Mouse (Mus musculus): ENCODE results near the gene Scarb1. TPM values are rescaled to one million over a fixed set of nuclear protein-coding genes. Genes with fewer than 3 reads are reported as not detected.

Gene Scarb1
- total and polyA plus RNA-seq, 2 experiments from 2014 or later: 57.7 to 74.0 TPM

GRCm38 (mm10) chr5:125235398-125235797 lies 105.5 kb downstream of the Scarb1 start:
- no peak overlapping the region for H3K4me3 ChIP-seq (ENCODE audit: low read depth, low read length)
- H3K27ac ChIP-seq (ENCODE audit: low read depth, low read length): no peak overlapping the region
- whole genome bisulfite sequencing: 94% methylated on average over 3 of the region's 3 CpGs
- no peaks in the 10 kb centered on the region for H3K27me3 ChIP-seq (ENCODE audit: insufficient read depth, low read length)
- H3K9me3 ChIP-seq (ENCODE audit: low read length): no peaks in the 10 kb centered on the region
- no peak overlapping the region for H3K9ac ChIP-seq (replicated peaks; ENCODE audit: low read length, poor library complexity, severe bottlenecking)
- ATAC-seq (ENCODE audit: low FRiP score): no peak
- no peak for DNase-seq (ENCODE audit: low spot score)
- no peaks in the 10 kb centered on the region; the same call in 1 of the 2 replicates for H3K4me1 ChIP-seq (ENCODE audit: insufficient read depth, low read length)
- TF ChIP-seq CTCF (IDR thresholded peaks at IDR 0.05): peak; percentile 39
- H3K4me2 ChIP-seq (ENCODE audit: low read depth, low read length, poor library complexity, severe bottlenecking): no peak overlapping the region
- H3K36me3 ChIP-seq (ENCODE audit: insufficient read depth, low read length): no peaks in the 10 kb centered on the region

GRCm38 (mm10) chr5:125234399-125234798 lies 106.5 kb downstream of the Scarb1 start:
- DNase-seq (ENCODE audit: low spot score) (no peak), ATAC-seq (ENCODE audit: low FRiP score) (no peak)
- Histone ChIP-seq H3K4me1 (ENCODE audit: insufficient read depth, low read length) (no peaks in the 10 kb centered on the region), H3K36me3 (ENCODE audit: insufficient read depth, low read length) (no peaks in the 10 kb centered on the region), H3K4me3 (ENCODE audit: low read depth, low read length) (no peak overlapping the region), H3K9ac (replicated peaks; ENCODE audit: low read length, poor library complexity, severe bottlenecking) (no peak overlapping the region), H3K9me3 (ENCODE audit: low read length) (no peaks in the 10 kb centered on the region), H3K4me2 (ENCODE audit: low read depth, low read length, poor library complexity, severe bottlenecking) (no peak overlapping the region), H3K27ac (ENCODE audit: low read depth, low read length) (no peak overlapping the region), H3K27me3 (ENCODE audit: insufficient read depth, low read length) (no peaks in the 10 kb centered on the region)
- TF ChIP-seq CTCF (IDR thresholded peaks at IDR 0.05): no peak
- 74% methylated on average over 8 of the region's 8 CpGs for WGBS

GRCm38 (mm10) chr5:125233478-125233877 lies 107.4 kb downstream of the Scarb1 start:
- H3K9ac ChIP-seq (replicated peaks; ENCODE audit: low read length, poor library complexity, severe bottlenecking): no peak overlapping the region

GRCm38 (mm10) chr5:125232443-125232979 lies 108.4 kb downstream of the Scarb1 start:
- Histone ChIP-seq H3K4me1 (ENCODE audit: insufficient read depth, low read length) (no peaks in the 10 kb centered on the region), H3K9ac (replicated peaks; ENCODE audit: low read length, poor library complexity, severe bottlenecking) (no peak overlapping the region), H3K4me2 (ENCODE audit: low read depth, low read length, poor library complexity, severe bottlenecking) (no peak overlapping the region), H3K36me3 (ENCODE audit: insufficient read depth, low read length) (no peaks in the 10 kb centered on the region), H3K9me3 (ENCODE audit: low read length) (no peaks in the 10 kb centered on the region), H3K27ac (ENCODE audit: low read depth, low read length) (no peak overlapping the region), H3K4me3 (ENCODE audit: low read depth, low read length) (no peak overlapping the region), H3K27me3 (ENCODE audit: insufficient read depth, low read length) (no peaks in the 10 kb centered on the region)
- TF ChIP-seq CTCF (IDR thresholded peaks at IDR 0.05): no peak
- 93% methylated on average over 7 of the region's 7 CpGs for WGBS
- DNase-seq (ENCODE audit: low spot score): no peak
- no peak for ATAC-seq (ENCODE audit: low FRiP score)

More at GRCm38 (mm10) chr5:125233478-125233877, 107.4 kb downstream of the Scarb1 start:
- Histone ChIP-seq H3K27ac (ENCODE audit: low read depth, low read length) (no peak overlapping the region), H3K4me2 (ENCODE audit: low read depth, low read length, poor library complexity, severe bottlenecking) (no peak overlapping the region), H3K4me3 (ENCODE audit: low read depth, low read length) (no peak overlapping the region), H3K27me3 (ENCODE audit: insufficient read depth, low read length) (no peaks in the 10 kb centered on the region), H3K4me1 (ENCODE audit: insufficient read depth, low read length) (no peaks in the 10 kb centered on the region), H3K36me3 (ENCODE audit: insufficient read depth, low read length) (no peaks in the 10 kb centered on the region), H3K9me3 (ENCODE audit: low read length) (no peaks in the 10 kb centered on the region)
- TF ChIP-seq CTCF (IDR thresholded peaks at IDR 0.05): no peak
- WGBS: 100% methylated on average over 1 of the region's 1 CpGs
- no peak for DNase-seq (ENCODE audit: low spot score)
- no peak for ATAC-seq (ENCODE audit: low FRiP score)

GRCm38 (mm10) chr5:125230463-125230862 lies 110.4 kb downstream of the Scarb1 start:
- DNase-seq (ENCODE audit: low spot score) (no peak), ATAC-seq (ENCODE audit: low FRiP score) (no peak)
- WGBS: 83% methylated on average over 5 of the region's 5 CpGs
- no peak overlapping the region for H3K27ac ChIP-seq (ENCODE audit: low read depth, low read length)
- H3K9me3 ChIP-seq (ENCODE audit: low read length): no peaks in the 10 kb centered on the region
- no peak for TF ChIP-seq CTCF (IDR thresholded peaks at IDR 0.05)
- H3K4me3 ChIP-seq (ENCODE audit: low read depth, low read length): no peak overlapping the region
- no peak overlapping the region for H3K9ac ChIP-seq (replicated peaks; ENCODE audit: low read length, poor library complexity, severe bottlenecking)
- no peaks in the 10 kb centered on the region for H3K36me3 ChIP-seq (ENCODE audit: insufficient read depth, low read length)
- H3K4me2 ChIP-seq (ENCODE audit: low read depth, low read length, poor library complexity, severe bottlenecking): no peak overlapping the region
- H3K27me3 ChIP-seq (ENCODE audit: insufficient read depth, low read length): no peaks in the 10 kb centered on the region
- H3K4me1 ChIP-seq (ENCODE audit: insufficient read depth, low read length): no peaks in the 10 kb centered on the region; the same call in 1 of the 2 replicates

GRCm38 (mm10) chr5:125229097-125229496 lies 111.8 kb downstream of the Scarb1 start:
- DNase-seq (ENCODE audit: low spot score) (no peak), ATAC-seq (ENCODE audit: low FRiP score) (no peak)
- WGBS: 87% methylated on average over 2 of the region's 2 CpGs
- no peak overlapping the region for H3K4me3 ChIP-seq (ENCODE audit: low read depth, low read length)
- H3K4me2 ChIP-seq (ENCODE audit: low read depth, low read length, poor library complexity, severe bottlenecking): no peak overlapping the region
- peaks cover 2% of the 10 kb centered on the region; the same call in 1 of the 2 replicates for H3K4me1 ChIP-seq (ENCODE audit: insufficient read depth, low read length)
- no peak overlapping the region for H3K27ac ChIP-seq (ENCODE audit: low read depth, low read length)
- no peak overlapping the region for H3K9ac ChIP-seq (replicated peaks; ENCODE audit: low read length, poor library complexity, severe bottlenecking)
- H3K27me3 ChIP-seq (ENCODE audit: insufficient read depth, low read length): no peaks in the 10 kb centered on the region
- TF ChIP-seq CTCF (IDR thresholded peaks at IDR 0.05): no peak
- no peaks in the 10 kb centered on the region for H3K36me3 ChIP-seq (ENCODE audit: insufficient read depth, low read length)
- H3K9me3 ChIP-seq (ENCODE audit: low read length): no peaks in the 10 kb centered on the region

Measured in midbrain, postnatal 0 days (tissue).